Mouse (Mus musculus): ENCODE results near the gene Tns3. TPM values are rescaled to one million over a fixed set of nuclear protein-coding genes. Genes with fewer than 3 reads are reported as not detected.

The Tns3 gene
- polyA plus RNA-seq (2015; fragmentation: Nextera tagmentation; extraction: Ambion mirVana) = 4.1 TPM in 2 replicates

GRCm38 (mm10) chr11:8664393-8664743 lies at the start of gene Tns3:
TSS of gene Tns3 (minus strand) at chr11:8664535.
- H3K36me3 ChIP-seq (ENCODE audit: control insufficient read depth, insufficient read depth) = no peaks in the 10 kb centered on the region
- no peaks in the 10 kb centered on the region for H3K9me3 ChIP-seq (replicated peaks; ENCODE audit: control insufficient read depth, low read length)
- ATAC-seq (ENCODE audit: low read depth) = peak; percentile 72
- peak within 1 kb of the TSS; percentile 70 for H3K4me3 ChIP-seq (ENCODE audit: low read depth, low read length)
- under 1% methylated on average over 36 of the region's 37 CpGs for WGBS (ENCODE audit: insufficient replicate concordance)
- H3K4me2 ChIP-seq (ENCODE audit: low read depth, low read length) = peak within 1 kb of the TSS; percentile 70
- peaks cover 3% of the 10 kb centered on the region for H3K4me1 ChIP-seq (ENCODE audit: control insufficient read depth, low read depth, low read length)
- peaks cover 9% of the 10 kb centered on the region for H3K27me3 ChIP-seq (ENCODE audit: control insufficient read depth, insufficient read depth, low read depth, low read length)
- H3K27ac ChIP-seq (ENCODE audit: low read length) = peak within 1 kb of the TSS; percentile 65
- H3K9ac ChIP-seq (ENCODE audit: low read depth, low read length) = peak within 1 kb of the TSS; percentile 72

GRCm38 (mm10) chr11:8706246-8707041 lies 42.1 kb upstream of the Tns3 start:
- H3K27ac ChIP-seq (ENCODE audit: low read length) = 0 out of 2 replicates have a peak overlapping the region, but pooled peaks have one; percentile 6
- no peaks in the 10 kb centered on the region for H3K27me3 ChIP-seq (ENCODE audit: control insufficient read depth, insufficient read depth, low read depth, low read length)
- WGBS (ENCODE audit: insufficient replicate concordance) = 48% methylated on average over 8 of the region's 8 CpGs
- H3K4me2 ChIP-seq (ENCODE audit: low read depth, low read length) = no peak overlapping the region
- no peak for ATAC-seq (ENCODE audit: low read depth)
- H3K4me3 ChIP-seq (ENCODE audit: low read depth, low read length) = no peak overlapping the region
- no peaks in the 10 kb centered on the region for H3K36me3 ChIP-seq (ENCODE audit: control insufficient read depth, insufficient read depth)
- H3K9ac ChIP-seq (ENCODE audit: low read depth, low read length) = no peak overlapping the region
- no peaks in the 10 kb centered on the region; the same call in 1 of the 2 replicates for H3K4me1 ChIP-seq (ENCODE audit: control insufficient read depth, low read depth, low read length)
- no peaks in the 10 kb centered on the region for H3K9me3 ChIP-seq (replicated peaks; ENCODE audit: control insufficient read depth, low read length)

- Histone ChIP-seq H3K4me2 (ENCODE audit: low read depth, low read length) (no peak overlapping the region), H3K36me3 (ENCODE audit: control insufficient read depth, insufficient read depth) (no peaks in the 10 kb centered on the region), H3K4me3 (ENCODE audit: low read depth, low read length) (no peak overlapping the region), H3K9me3 (replicated peaks; ENCODE audit: control insufficient read depth, low read length) (no peaks in the 10 kb centered on the region), H3K4me1 (ENCODE audit: control insufficient read depth, low read depth, low read length) (no peaks in the 10 kb centered on the region; the same call in 1 of the 2 replicates), H3K9ac (ENCODE audit: low read depth, low read length) (no peak overlapping the region), H3K27me3 (ENCODE audit: control insufficient read depth, insufficient read depth, low read depth, low read length) (no peaks in the 10 kb centered on the region), H3K27ac (ENCODE audit: low read length) (no peak overlapping the region)
- no peak for ATAC-seq (ENCODE audit: low read depth)
- WGBS (ENCODE audit: insufficient replicate concordance) = 37% methylated on average over 1 of the region's 1 CpGs
These were observed 40.8 kb upstream of the Tns3 start for GRCm38 (mm10) chr11:8705156-8705555.

GRCm38 (mm10) chr11:8703876-8704275 lies 39.5 kb upstream of the Tns3 start:
- no peak for ATAC-seq (ENCODE audit: low read depth)
- Histone ChIP-seq H3K27ac (ENCODE audit: low read length) (no peak overlapping the region), H3K4me3 (ENCODE audit: low read depth, low read length) (no peak overlapping the region), H3K9ac (ENCODE audit: low read depth, low read length) (no peak overlapping the region), H3K4me2 (ENCODE audit: low read depth, low read length) (no peak overlapping the region), H3K36me3 (ENCODE audit: control insufficient read depth, insufficient read depth) (no peaks in the 10 kb centered on the region), H3K4me1 (ENCODE audit: control insufficient read depth, low read depth, low read length) (no peaks in the 10 kb centered on the region; the same call in 1 of the 2 replicates), H3K9me3 (replicated peaks; ENCODE audit: control insufficient read depth, low read length) (no peaks in the 10 kb centered on the region), H3K27me3 (ENCODE audit: control insufficient read depth, insufficient read depth, low read depth, low read length) (no peaks in the 10 kb centered on the region)
- WGBS (ENCODE audit: insufficient replicate concordance) = 27% methylated on average over 6 of the region's 6 CpGs

- WGBS (ENCODE audit: insufficient replicate concordance) = 65% methylated on average over 2 of the region's 2 CpGs
These were observed 38.2 kb upstream of the Tns3 start for GRCm38 (mm10) chr11:8702532-8702886.

GRCm38 (mm10) chr11:8701845-8702531 lies 37.7 kb upstream of the Tns3 start:
- Histone ChIP-seq H3K27me3 (ENCODE audit: control insufficient read depth, insufficient read depth, low read depth, low read length) (no peaks in the 10 kb centered on the region), H3K4me3 (ENCODE audit: low read depth, low read length) (no peak overlapping the region), H3K9me3 (replicated peaks; ENCODE audit: control insufficient read depth, low read length) (no peaks in the 10 kb centered on the region), H3K4me2 (ENCODE audit: low read depth, low read length) (no peak overlapping the region), H3K36me3 (ENCODE audit: control insufficient read depth, insufficient read depth) (no peaks in the 10 kb centered on the region), H3K4me1 (ENCODE audit: control insufficient read depth, low read depth, low read length) (no peaks in the 10 kb centered on the region; the same call in 1 of the 2 replicates), H3K9ac (ENCODE audit: low read depth, low read length) (no peak overlapping the region), H3K27ac (ENCODE audit: low read length) (no peak overlapping the region)
- no peak for ATAC-seq (ENCODE audit: low read depth)
- 18% methylated on average over 10 of the region's 10 CpGs for WGBS (ENCODE audit: insufficient replicate concordance)

More at GRCm38 (mm10) chr11:8702532-8702886, 38.2 kb upstream of the Tns3 start:
- Histone ChIP-seq H3K4me1 (ENCODE audit: control insufficient read depth, low read depth, low read length) (no peaks in the 10 kb centered on the region; the same call in 1 of the 2 replicates), H3K27me3 (ENCODE audit: control insufficient read depth, insufficient read depth, low read depth, low read length) (no peaks in the 10 kb centered on the region), H3K9ac (ENCODE audit: low read depth, low read length) (no peak overlapping the region), H3K27ac (ENCODE audit: low read length) (no peak overlapping the region), H3K4me2 (ENCODE audit: low read depth, low read length) (no peak overlapping the region), H3K36me3 (ENCODE audit: control insufficient read depth, insufficient read depth) (no peaks in the 10 kb centered on the region), H3K9me3 (replicated peaks; ENCODE audit: control insufficient read depth, low read length) (no peaks in the 10 kb centered on the region), H3K4me3 (ENCODE audit: low read depth, low read length) (no peak overlapping the region)
- ATAC-seq (ENCODE audit: low read depth) = no peak

- no peak overlapping the region for H3K9ac ChIP-seq (ENCODE audit: low read depth, low read length)
- no peaks in the 10 kb centered on the region for H3K36me3 ChIP-seq (ENCODE audit: control insufficient read depth, insufficient read depth)
- no peak overlapping the region for H3K4me3 ChIP-seq (ENCODE audit: low read depth, low read length)
- H3K4me2 ChIP-seq (ENCODE audit: low read depth, low read length) = no peak overlapping the region
- H3K9me3 ChIP-seq (replicated peaks; ENCODE audit: control insufficient read depth, low read length) = no peaks in the 10 kb centered on the region
- no peak for ATAC-seq (ENCODE audit: low read depth)
- H3K27me3 ChIP-seq (ENCODE audit: control insufficient read depth, insufficient read depth, low read depth, low read length) = no peaks in the 10 kb centered on the region
- 22% methylated on average over 3 of the region's 3 CpGs for WGBS (ENCODE audit: insufficient replicate concordance)
- no peaks in the 10 kb centered on the region; the same call in 1 of the 2 replicates for H3K4me1 ChIP-seq (ENCODE audit: control insufficient read depth, low read depth, low read length)
- no peak overlapping the region for H3K27ac ChIP-seq (ENCODE audit: low read length)
These were observed 37.1 kb upstream of the Tns3 start for GRCm38 (mm10) chr11:8701400-8701799.

- Histone ChIP-seq H3K27ac (ENCODE audit: low read length) (no peak overlapping the region), H3K4me3 (ENCODE audit: low read depth, low read length) (no peak overlapping the region), H3K4me2 (ENCODE audit: low read depth, low read length) (no peak overlapping the region), H3K4me1 (ENCODE audit: control insufficient read depth, low read depth, low read length) (no peaks in the 10 kb centered on the region; the same call in 1 of the 2 replicates), H3K9me3 (replicated peaks; ENCODE audit: control insufficient read depth, low read length) (no peaks in the 10 kb centered on the region), H3K36me3 (ENCODE audit: control insufficient read depth, insufficient read depth) (no peaks in the 10 kb centered on the region), H3K9ac (ENCODE audit: low read depth, low read length) (no peak overlapping the region), H3K27me3 (ENCODE audit: control insufficient read depth, insufficient read depth, low read depth, low read length) (no peaks in the 10 kb centered on the region)
- no peak for ATAC-seq (ENCODE audit: low read depth)
- WGBS (ENCODE audit: insufficient replicate concordance) = 45% methylated on average over 8 of the region's 8 CpGs
These were observed 36.4 kb upstream of the Tns3 start for GRCm38 (mm10) chr11:8700641-8701221.
